Mouse (Mus musculus) midbrain, embryonic 10.5 days (tissue): ENCODE measurements at regions not wholly inside any gene's neighbourhood (a gene's known extent, or its start where the extent isn't known, plus 50 kb on each side); places are given as distances from the start of the nearest gene placed in this dataset.

Source experiments
- DNase-seq: peaks from one replicate; pipeline ENCODE4 v3.0.0-alpha.2; 2017; ENCODE audit warnings: low spot score
- H3K27ac ChIP-seq: fragments of 300-500 bp; sonication (generic); replicated peaks from 2 replicates; pipeline ENCODE4 v1.5.1; 2016; ENCODE audit warnings: mild to moderate bottlenecking
- H3K27me3 ChIP-seq: fragments of 300-500 bp; sonication (generic); 2 replicates; pipeline ENCODE4 v1.6.1; 2016; ENCODE audit warnings: low read depth, mild to moderate bottlenecking; ENCODE audit not compliant: poor library complexity, severe bottlenecking
- H3K36me3 ChIP-seq: fragments of 300-500 bp; sonication (generic); 2 replicates; pipeline ENCODE4 v1.6.1; 2016; ENCODE audit warnings: mild to moderate bottlenecking, moderate library complexity
- H3K4me1 ChIP-seq: fragments of 300-500 bp; sonication (generic); 2 replicates; pipeline ENCODE4 v1.6.1; 2016
- H3K4me3 ChIP-seq: fragments of 300-500 bp; sonication (generic); 2 replicates; pipeline ENCODE4 v1.5.1; 2016; ENCODE audit warnings: mild to moderate bottlenecking, moderate library complexity
- H3K9me3 ChIP-seq: fragments of 300-500 bp; sonication (generic); replicated peaks from 2 replicates; pipeline ENCODE4 v1.6.1; 2016; ENCODE audit warnings: mild to moderate bottlenecking
- WGBS: fragments of 180-500 bp; shearing (Covaris S2); methylation state at CpG from one replicate; pipeline ENCODE4 v1.1.7; 2016; 5-methylcytosine and 5-hydroxymethylcytosine counted together

DNA sequence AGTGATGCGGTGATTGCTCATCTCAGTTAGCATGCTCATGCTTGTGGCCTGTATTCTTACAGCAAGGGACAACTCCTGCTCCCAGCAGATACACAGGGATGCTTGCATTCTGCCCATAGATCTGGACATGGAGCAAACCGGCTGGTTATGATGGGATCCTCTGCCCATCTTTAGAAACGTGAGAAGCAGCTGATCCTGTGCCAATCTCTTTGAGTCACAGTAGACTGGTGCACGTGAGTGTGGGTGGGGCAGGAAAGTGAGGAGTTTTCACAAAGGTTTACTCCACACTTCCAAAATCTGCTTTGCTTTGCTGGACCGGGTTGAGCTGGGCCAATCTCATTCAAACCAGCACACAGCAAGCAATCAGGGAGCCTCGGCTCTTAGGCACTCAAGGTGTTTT is 93.5 kb upstream of the Arhgap28 start:
- DNase-seq = no peak
- Histone ChIP-seq H3K4me3 (no peak overlapping the region), H3K27ac (no peak overlapping the region), H3K9me3 (no peaks in the 10 kb centered on the region), H3K36me3 (no peaks in the 10 kb centered on the region), H3K4me1 (no peaks in the 10 kb centered on the region), H3K27me3 (no peaks in the 10 kb centered on the region)
- 86% methylated on average over 6 of the region's 6 CpGs for WGBS

DNA sequence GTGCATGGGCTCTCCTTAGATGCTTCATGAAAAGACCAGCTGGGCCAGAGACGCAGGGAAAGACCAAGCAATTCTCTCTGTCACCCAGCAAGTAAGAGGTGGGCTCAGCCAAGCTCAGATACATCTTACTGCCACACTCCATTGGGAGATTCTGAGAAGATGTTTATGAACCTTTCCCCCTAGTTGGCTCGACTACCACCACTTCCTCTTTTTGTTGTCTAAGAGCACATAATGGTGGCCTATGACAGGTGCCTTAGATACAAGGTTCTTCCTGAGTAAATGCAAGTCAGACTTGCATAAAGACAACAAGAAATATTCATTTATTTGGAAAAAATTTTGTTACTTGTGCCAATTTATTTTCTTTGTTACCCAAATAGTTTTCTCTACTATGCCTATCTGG is 96.2 kb upstream of the Arhgap28 start:
- Histone ChIP-seq H3K27me3 (no peaks in the 10 kb centered on the region), H3K36me3 (no peaks in the 10 kb centered on the region), H3K9me3 (no peaks in the 10 kb centered on the region), H3K27ac (no peak overlapping the region), H3K4me3 (no peak overlapping the region), H3K4me1 (no peaks in the 10 kb centered on the region)
- 71% methylated on average over 2 of the region's 2 CpGs for WGBS
- DNase-seq = no peak

DNA sequence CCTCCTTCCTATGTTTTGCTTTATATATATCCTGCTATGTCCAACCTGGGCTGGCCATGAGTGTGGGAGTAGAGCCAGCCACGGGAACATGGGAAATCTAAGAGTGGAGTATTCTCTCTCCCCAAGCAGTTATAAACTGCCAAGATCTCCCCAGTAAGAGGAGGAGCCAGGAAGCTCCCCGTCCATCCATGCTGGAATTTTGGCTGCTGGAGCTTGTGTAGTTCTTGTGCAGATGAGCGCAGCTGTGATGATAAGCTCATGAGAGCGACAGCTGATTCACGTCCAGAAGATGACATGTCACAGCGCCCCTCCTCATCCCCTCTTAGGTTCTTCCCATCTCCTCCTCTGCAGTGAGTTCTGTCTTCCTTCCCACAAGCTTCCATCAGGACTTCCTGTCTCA is 99.4 kb upstream of the Arhgap28 start:
- Histone ChIP-seq H3K36me3 (no peaks in the 10 kb centered on the region), H3K4me1 (no peaks in the 10 kb centered on the region), H3K9me3 (no peaks in the 10 kb centered on the region), H3K4me3 (no peak overlapping the region), H3K27ac (no peak overlapping the region), H3K27me3 (no peaks in the 10 kb centered on the region)
- 85% methylated on average over 6 of the region's 6 CpGs for WGBS
- DNase-seq = no peak

DNA sequence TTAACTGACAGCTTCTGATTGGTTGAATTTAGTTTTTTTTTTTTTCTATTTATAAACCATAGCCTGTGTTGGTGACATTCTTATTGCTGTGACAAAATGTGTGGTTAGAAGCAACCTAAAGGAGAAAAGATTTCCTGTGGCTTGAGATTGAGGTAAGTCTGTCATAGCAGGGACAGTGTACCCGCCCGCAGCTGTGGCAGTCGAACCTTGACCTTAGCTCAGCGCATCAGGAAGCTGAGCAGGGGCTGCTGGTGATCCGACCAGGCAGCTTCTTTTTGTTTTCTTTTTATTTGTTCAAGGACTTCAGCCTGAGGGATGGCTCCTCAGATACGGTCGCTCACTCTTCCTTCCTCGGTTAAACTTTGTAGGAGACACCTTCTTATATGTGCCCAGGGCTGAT is 102.4 kb upstream of the Arhgap28 start:
- WGBS = 68% methylated on average over 8 of the region's 8 CpGs
- DNase-seq = peak; percentile 10
- Histone ChIP-seq H3K4me3 (no peak overlapping the region), H3K27me3 (no peaks in the 10 kb centered on the region), H3K36me3 (no peaks in the 10 kb centered on the region), H3K9me3 (no peaks in the 10 kb centered on the region), H3K27ac (no peak overlapping the region), H3K4me1 (no peaks in the 10 kb centered on the region)

DNA sequence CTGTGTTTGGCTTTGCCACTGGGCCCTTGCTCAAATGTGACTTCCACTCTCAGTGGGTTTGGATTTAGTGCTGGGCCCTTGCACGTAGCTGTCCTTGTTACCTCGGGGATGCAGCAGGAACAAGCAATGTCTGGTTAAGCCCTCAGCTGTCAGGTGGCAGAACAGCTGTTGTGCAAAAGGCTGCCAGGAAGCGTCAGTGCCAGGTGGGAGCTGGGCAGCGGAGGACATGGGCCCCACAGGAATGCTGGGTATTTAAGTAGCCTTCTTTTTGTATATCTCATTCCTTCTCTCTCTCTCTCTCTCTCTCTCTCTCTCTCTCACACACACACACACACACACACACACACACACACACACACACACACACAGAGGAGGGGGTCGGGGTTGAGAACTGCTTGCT is 104.0 kb upstream of the Arhgap28 start:
- H3K9me3 ChIP-seq = no peaks in the 10 kb centered on the region
- no peak overlapping the region for H3K27ac ChIP-seq
- H3K27me3 ChIP-seq = no peaks in the 10 kb centered on the region
- WGBS = 84% methylated on average over 5 of the region's 5 CpGs
- peak; percentile 10 for DNase-seq
- H3K4me1 ChIP-seq = no peaks in the 10 kb centered on the region
- H3K36me3 ChIP-seq = no peaks in the 10 kb centered on the region
- no peak overlapping the region for H3K4me3 ChIP-seq

DNA sequence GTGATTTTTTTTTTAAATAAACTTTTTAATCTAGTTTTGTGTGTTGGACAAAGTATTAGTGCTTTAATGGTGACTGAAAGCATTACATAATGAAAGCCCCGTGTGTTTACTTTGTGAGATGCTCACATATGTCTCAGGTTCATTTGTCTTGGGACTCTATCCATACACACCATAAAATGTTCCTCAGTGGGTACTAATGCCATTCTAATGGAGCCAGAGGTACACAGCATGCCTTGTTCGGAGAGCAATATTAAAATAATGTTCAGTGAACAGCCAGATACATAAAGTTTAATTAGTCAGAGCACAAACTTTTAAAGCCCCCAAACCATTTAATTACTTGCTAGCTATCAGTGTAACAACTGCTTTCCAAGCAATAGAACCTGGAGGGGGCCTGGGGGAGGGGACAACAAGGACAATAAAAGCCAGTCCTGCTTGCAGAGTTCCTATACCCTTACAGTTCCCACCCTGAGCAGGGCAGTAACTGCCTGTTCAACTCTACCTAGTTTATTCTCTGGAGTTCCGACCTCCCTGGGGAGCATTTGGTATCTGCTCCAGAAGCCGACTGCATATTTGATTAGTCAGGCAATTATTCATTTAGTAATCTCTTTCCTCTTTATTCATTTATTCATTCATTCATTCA is 108.0 kb upstream of the Arhgap28 start:
- H3K9me3 ChIP-seq = no peaks in the 10 kb centered on the region
- no peak overlapping the region for H3K4me3 ChIP-seq
- 87% methylated on average over 4 of the region's 4 CpGs for WGBS
- no peak for DNase-seq
- no peak overlapping the region for H3K27ac ChIP-seq
- H3K36me3 ChIP-seq = no peaks in the 10 kb centered on the region
- H3K27me3 ChIP-seq = no peaks in the 10 kb centered on the region
- H3K4me1 ChIP-seq = no peaks in the 10 kb centered on the region

DNA sequence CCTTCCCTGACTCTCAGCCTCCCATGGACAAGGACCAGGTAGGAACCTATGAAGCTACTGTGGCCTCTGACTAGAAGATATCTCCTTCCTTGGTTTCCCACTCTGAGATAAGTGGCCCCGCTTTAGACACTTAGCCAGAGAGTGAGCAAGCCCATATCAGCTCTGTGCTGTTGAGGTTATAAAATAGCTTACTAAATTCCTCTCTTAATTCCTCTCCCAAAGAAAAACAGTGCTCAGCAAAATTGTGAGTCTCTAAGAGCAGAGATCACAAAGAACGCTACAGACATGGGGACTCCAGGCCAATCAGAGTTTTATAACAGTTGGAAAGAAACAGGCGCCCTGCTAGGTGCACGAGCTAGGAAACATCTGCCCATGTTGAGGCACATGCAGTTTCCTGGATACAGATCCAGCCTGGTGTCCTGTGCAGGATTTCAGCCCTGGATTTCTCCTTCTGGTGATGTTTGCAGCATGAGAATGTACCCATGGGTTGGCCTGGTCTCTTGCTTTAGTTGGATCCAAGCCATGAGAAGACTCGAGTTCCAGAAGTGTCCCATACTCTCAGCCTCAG is 108.9 kb upstream of the Arhgap28 start:
- Histone ChIP-seq H3K27ac (no peak overlapping the region), H3K4me3 (no peak overlapping the region), H3K27me3 (no peaks in the 10 kb centered on the region), H3K4me1 (no peaks in the 10 kb centered on the region), H3K9me3 (no peaks in the 10 kb centered on the region), H3K36me3 (no peaks in the 10 kb centered on the region)
- DNase-seq = peak; percentile 9
- WGBS = 89% methylated on average over 5 of the region's 5 CpGs

DNA sequence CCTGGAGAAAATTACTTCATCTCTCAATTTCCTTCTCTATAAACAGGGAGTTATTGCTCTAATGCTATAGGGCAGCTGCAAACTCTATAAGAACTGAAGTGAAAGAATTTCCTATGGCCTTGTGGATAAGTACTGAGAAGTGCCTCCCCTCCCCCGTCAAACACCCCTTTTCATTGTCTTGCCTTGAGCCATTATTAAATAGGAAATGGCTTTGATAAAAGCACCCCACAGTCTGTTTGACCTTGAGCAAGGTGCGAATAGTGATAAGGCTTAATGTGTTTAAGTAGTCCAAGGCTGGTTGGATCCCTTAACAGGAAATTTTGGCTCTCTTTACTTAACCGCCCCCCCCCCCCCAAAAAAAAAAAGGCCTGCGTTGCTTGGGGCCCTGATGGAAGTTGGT is 111.7 kb upstream of the Arhgap28 start:
- Histone ChIP-seq H3K36me3 (no peaks in the 10 kb centered on the region), H3K9me3 (no peaks in the 10 kb centered on the region), H3K27me3 (no peaks in the 10 kb centered on the region), H3K4me1 (no peaks in the 10 kb centered on the region), H3K27ac (no peak overlapping the region), H3K4me3 (no peak overlapping the region)
- WGBS = 76% methylated on average over 4 of the region's 4 CpGs
- DNase-seq = peak; percentile 5

DNA sequence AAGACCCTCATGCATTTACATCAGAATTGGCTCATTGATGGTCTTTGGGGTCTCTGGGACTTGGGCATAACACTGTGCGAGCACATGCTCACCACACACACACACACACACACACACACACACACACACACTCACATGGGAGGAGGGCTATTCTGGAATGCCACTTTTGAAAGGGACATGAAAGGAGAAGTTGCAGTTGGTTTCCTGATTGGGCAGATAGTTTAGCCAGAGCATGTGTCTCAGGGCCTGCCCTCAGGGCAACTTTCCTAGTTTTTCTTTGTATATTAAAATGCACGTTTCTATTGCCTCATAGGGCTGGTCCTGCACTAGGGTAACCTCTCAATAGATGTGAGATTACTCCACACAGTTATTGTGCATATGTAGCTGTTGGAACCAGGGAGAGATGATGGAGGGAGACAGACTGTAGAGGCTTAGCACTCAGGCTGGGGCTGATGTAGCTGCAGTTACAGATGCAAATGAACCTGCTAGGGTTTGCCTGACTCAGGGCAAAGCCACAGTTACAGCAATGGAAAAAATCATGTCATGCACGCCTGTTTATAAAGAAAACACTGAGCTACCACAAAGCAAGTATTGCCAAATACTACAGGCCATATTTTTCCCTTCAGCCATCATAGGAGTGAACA is 115.3 kb upstream of the Arhgap28 start:
- Histone ChIP-seq H3K36me3 (no peaks in the 10 kb centered on the region), H3K4me3 (no peak overlapping the region), H3K27ac (no peak overlapping the region), H3K27me3 (no peaks in the 10 kb centered on the region), H3K4me1 (no peaks in the 10 kb centered on the region), H3K9me3 (no peaks in the 10 kb centered on the region)
- 70% methylated on average over 3 of the region's 3 CpGs for WGBS
- no peak for DNase-seq

DNA sequence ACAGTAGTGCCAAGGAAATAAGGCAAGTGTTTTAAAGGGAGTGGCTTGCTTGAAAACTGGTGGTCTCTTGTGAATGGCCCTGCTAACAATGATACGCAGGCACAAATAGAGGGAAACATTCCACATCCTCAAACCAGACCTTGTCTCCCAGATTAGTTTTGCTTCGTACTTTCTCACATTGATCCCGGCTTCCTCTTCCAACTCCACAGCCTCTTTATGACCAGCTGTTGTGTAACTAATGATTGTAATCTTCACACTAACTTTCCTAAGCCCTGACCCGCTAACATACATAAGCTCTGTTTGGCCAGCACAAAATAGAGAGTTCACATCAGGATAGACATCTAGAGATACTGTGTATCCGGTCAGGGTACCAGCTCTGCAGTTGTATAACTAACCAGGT is 116.3 kb upstream of the Arhgap28 start:
- no peak overlapping the region for H3K4me3 ChIP-seq

DNA sequence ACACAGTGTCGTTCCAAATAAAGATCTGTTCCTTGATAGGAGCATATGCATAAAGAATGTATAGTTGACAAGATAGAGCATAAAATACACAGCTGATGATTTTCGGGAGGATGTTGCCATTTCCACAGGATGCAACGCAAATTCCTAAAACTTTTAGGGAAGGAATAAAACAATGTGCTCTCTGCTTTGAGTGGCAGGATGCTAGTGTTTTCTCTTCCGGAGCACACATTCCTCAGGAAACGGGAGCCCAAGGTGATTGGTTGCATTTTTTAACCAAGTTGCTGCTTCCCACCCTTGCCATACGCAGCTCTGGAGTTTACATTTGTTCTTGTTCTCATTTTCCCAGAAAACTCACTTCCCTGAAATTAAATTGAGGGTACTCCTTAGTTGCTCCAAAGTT is 116.8 kb upstream of the Arhgap28 start:
- H3K4me3 ChIP-seq = no peak overlapping the region
- no peaks in the 10 kb centered on the region for H3K9me3 ChIP-seq
- H3K36me3 ChIP-seq = no peaks in the 10 kb centered on the region
- H3K27me3 ChIP-seq = no peaks in the 10 kb centered on the region
- no peak for DNase-seq
- 82% methylated on average over 6 of the region's 6 CpGs for WGBS
- H3K27ac ChIP-seq = no peak overlapping the region
- H3K4me1 ChIP-seq = no peaks in the 10 kb centered on the region

More for the DNA sequence above, 116.3 kb upstream of the Arhgap28 start:
- Histone ChIP-seq H3K27me3 (no peaks in the 10 kb centered on the region), H3K27ac (no peak overlapping the region), H3K36me3 (no peaks in the 10 kb centered on the region), H3K4me1 (no peaks in the 10 kb centered on the region), H3K9me3 (no peaks in the 10 kb centered on the region)
- DNase-seq = no peak
- WGBS = 93% methylated on average over 5 of the region's 5 CpGs

DNA sequence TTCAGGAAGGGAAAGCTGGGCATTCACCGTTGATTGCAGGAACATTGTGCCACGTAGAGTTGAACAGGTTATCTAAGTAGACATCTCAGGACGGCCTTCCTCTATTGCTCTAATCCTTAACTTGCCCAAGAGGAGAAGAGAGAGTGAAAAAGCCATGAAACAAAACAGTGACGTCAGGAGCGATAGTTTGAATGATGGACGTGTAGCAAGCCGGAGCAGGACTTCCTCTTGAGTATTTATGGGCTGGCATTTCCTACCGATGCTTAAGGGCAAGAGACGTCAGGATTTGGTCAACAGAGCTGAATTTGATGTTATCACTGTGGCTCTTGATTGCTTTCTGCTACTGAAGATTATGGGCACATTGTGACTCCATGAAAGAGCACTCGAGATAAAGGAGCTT is 130.5 kb upstream of the Arhgap28 start:
- no peak for DNase-seq
- no peak overlapping the region for H3K4me3 ChIP-seq
- H3K4me1 ChIP-seq = peaks cover 8% of the 10 kb centered on the region
- no peak overlapping the region for H3K27ac ChIP-seq
- WGBS = 84% methylated on average over 10 of the region's 10 CpGs
- no peaks in the 10 kb centered on the region for H3K27me3 ChIP-seq
- no peaks in the 10 kb centered on the region for H3K36me3 ChIP-seq
- no peaks in the 10 kb centered on the region for H3K9me3 ChIP-seq

DNA sequence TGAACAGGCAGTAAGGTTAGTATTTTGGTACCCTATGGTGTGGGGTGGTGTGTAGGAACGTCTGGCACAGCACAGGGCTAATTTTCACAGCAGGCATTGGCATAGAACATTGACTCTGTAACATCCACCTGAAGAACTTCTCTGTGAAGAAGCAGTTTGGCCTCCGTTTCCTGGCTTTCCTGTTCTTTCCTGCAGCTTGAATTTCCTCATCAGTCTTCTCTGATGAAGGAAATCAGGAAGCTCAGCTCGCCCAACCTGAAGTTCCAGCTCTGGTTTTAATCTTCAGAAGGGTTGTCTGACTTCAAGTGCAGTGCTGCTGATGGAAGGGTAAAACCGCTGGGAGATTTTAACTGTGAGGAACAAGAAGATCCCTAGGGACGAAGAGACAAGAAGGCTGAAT is 131.5 kb upstream of the Arhgap28 start:
- no peak for DNase-seq
- Histone ChIP-seq H3K4me3 (no peak overlapping the region), H3K9me3 (no peaks in the 10 kb centered on the region), H3K36me3 (no peaks in the 10 kb centered on the region), H3K27me3 (no peaks in the 10 kb centered on the region), H3K27ac (no peak overlapping the region), H3K4me1 (peaks cover 5% of the 10 kb centered on the region; the same call in 1 of the 2 replicates)
- WGBS = 73% methylated on average over 5 of the region's 5 CpGs
